Mouse (Mus musculus) heart, postnatal 0 days (tissue): ENCODE measurements at regions not wholly inside any gene's neighbourhood (a gene's known extent, or its start where the extent isn't known, plus 50 kb on each side); places are given as distances from the start of the nearest gene placed in this dataset.

Experiments used
- CTCF ChIP-seq: IDR thresholded peaks from 2 replicates; pipeline ENCODE4 v1.5.1; 2016; ENCODE audit warnings: antibody characterized with exemption, control low read depth, low read depth
- EP300 ChIP-seq: IDR thresholded peaks from 2 replicates; pipeline ENCODE4 v1.6.1; 2016; ENCODE audit warnings: antibody characterized with exemption, low read depth

GRCm38 (mm10) chr14:98643756-98644155 lies 350.4 kb downstream of the Rpl36a-ps1 start:
- TF ChIP-seq CTCF (no peak), EP300 (no peak)
